Mouse (Mus musculus) cerebellum, adult 2 months (tissue): ENCODE measurements around the gene Zfp36l1.

Experiments
- CTCF ChIP-seq: fragments of 200-500 bp; IDR thresholded peaks from 2 replicates; pipeline ENCODE4 v1.5.1; 2011; ENCODE audit warnings: low read depth, mild to moderate bottlenecking, control low read depth, low read length, moderate library complexity, borderline replicate concordance; ENCODE audit not compliant: insufficient read depth
- POLR2A ChIP-seq: fragments of 200-500 bp; IDR thresholded peaks from 2 replicates; pipeline ENCODE4 v1.6.1; 2011; ENCODE audit warnings: low read length, control low read depth, borderline replicate concordance; ENCODE audit not compliant: insufficient read depth

DNA sequence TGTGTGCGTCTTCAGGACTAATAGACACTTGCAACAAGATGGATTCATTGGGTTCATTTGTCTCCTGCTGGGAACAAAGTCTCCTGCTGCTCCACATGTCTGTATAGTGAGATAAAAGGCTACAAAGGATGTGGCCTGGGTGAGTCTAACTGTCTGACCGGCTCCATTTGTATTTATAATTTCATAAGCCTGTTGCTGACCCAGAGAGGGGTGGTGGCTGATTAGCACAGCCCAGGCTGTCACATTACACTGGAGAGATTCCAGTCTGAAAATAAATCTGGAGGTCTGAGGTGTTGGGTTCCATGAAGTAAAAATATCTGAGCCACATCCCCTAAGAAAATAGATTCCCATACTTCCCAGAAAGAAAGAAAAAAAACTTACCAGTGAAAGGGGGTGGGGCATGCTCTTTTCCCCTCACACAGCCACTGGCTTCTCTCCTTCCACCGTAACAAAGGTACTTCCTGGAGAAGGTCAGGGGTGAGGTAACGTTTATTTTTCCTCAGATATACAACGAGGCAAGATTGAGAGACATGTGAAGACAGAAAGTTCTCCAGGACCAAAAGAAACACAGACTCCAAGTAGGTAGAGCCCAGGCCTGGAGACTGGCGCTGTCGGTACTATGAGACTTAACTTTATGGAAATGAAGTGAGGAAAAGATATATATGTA is 28.2 kb downstream of the Zfp36l1 start:
- TF ChIP-seq POLR2A: no peak
- TF ChIP-seq CTCF: no peak
